Mouse (Mus musculus): ENCODE results near the gene Fam241a.

Gene Fam241a

GRCm38 (mm10) chr3:127875509-127875908 lies 20.6 kb downstream of the Fam241a start:
- DNase-seq (ENCODE audit: low read depth in 1 of 2, low spot score in 2 of 2): no peak

DNA sequence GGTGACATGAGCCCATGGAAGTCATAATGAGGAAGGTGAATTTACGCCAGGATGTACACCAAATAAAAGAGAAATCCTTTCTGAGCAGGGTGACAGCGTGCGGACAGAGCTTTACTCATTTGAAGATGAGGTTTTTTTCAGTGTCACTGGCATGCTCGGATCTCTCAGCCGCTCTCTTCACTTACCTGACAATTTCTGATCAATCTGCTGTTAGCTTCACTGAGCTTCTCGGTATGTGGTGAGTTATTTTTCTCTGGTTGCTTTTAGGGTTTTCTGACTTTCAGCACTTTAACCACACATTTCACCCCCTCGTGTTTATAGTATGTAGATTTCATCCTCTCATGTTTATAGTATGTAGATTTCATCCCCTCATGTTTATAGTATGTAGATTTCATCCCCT lies 21.1 kb downstream of the Fam241a start:
- DNase-seq (ENCODE audit: low read depth in 1 of 2, low spot score in 2 of 2): no peak

DNA sequence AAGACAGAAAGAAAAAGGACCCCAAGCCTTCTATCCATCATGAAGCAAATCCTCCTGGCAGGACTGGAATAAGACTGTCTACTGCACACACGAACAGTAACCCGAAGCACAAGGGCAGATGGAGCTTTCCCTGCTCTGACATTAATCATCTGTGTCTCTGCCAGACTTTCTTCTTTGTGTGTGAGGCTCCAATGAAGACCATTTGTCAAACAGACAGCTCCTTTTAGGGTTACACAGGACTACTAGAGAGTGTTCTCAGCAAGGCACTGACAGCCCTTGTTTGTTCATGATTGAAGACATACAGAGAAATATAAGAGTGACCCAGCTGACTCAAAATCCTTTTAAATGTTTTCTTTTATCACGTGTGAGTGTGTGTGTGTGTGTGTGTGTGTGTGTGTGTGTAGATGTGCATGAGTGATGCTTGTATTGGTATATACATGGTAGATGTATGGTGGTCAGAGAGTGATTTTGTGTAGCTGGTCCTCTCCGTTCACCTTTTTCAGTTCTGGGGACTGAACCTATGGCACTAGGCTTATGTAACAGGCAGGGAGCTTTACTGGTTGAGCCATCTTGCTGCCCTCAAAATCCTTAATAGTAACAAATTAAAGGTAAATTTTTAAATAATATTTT lies 21.8 kb downstream of the Fam241a start:
- no peak for DNase-seq (ENCODE audit: low read depth in 1 of 2, low spot score in 2 of 2)

GRCm38 (mm10) chr3:127871575-127871974 lies 24.5 kb downstream of the Fam241a start:
- no peak for DNase-seq (ENCODE audit: low read depth in 1 of 2, low spot score in 2 of 2)

GRCm38 (mm10) chr3:127868880-127869279 lies 27.2 kb downstream of the Fam241a start:
- no peak for DNase-seq (ENCODE audit: low read depth in 1 of 2, low spot score in 2 of 2)

DNA sequence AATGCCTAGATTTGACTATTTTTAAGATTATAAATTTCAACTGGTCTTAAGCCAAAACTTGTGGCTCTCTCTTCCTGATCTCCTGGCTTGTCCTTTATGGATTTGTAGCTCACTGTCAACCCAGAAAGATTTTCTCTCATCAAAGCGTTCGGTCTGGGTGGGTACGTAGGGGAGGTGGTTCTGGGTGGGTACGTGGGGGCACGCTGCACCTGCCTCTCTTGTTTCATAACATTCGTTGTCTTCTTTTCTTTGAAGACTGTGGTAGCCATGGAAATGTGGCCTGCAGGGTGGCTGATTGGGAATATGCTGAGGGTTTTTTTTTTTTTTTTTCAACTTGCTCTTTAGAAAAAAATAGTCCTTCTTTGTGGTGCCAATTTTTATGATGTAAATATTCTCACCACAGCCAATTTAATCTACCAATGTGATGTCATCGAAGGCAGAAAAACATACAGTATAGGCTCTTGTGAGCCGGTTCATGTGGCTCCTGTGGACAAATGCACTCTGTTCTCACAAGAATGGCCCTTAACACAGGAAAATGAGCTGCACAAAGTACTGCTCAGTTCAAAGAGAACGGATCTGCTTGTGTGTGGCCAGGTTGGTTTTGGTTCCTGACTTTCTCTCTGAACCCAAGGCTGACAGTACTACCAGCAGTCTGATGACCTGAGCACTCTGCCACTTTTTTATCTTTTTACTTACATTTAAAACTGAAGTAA lies 27.9 kb downstream of the Fam241a start:
- no peak for DNase-seq (ENCODE audit: low read depth in 1 of 2, low spot score in 2 of 2)

- DNase-seq (ENCODE audit: low read depth in 1 of 2, low spot score in 2 of 2): no peak
These were observed 31.9 kb downstream of the Fam241a start for GRCm38 (mm10) chr3:127864242-127864641.

GRCm38 (mm10) chr3:127863571-127863970 lies 32.6 kb downstream of the Fam241a start:
- no peak for DNase-seq (ENCODE audit: low read depth in 1 of 2, low spot score in 2 of 2)

GRCm38 (mm10) chr3:127862479-127862878 lies 33.6 kb downstream of the Fam241a start:
- no peak for DNase-seq (ENCODE audit: low read depth in 1 of 2, low spot score in 2 of 2)

GRCm38 (mm10) chr3:127861340-127861739 lies 34.8 kb downstream of the Fam241a start:
- DNase-seq (ENCODE audit: low read depth in 1 of 2, low spot score in 2 of 2): no peak

- peak in 1 of 2 experiments; percentile 28 for DNase-seq (ENCODE audit: low read depth in 1 of 2, low spot score in 2 of 2)
These were observed 42.5 kb downstream of the Fam241a start for GRCm38 (mm10) chr3:127853431-127854206.

- no peak for DNase-seq (ENCODE audit: low read depth in 1 of 2, low spot score in 2 of 2)
These were observed 43.4 kb downstream of the Fam241a start for GRCm38 (mm10) chr3:127852722-127853121.

GRCm38 (mm10) chr3:127850776-127851646 lies 45.1 kb downstream of the Fam241a start:
- DNase-seq (ENCODE audit: low read depth in 1 of 2, low spot score in 2 of 2): no peak

DNA sequence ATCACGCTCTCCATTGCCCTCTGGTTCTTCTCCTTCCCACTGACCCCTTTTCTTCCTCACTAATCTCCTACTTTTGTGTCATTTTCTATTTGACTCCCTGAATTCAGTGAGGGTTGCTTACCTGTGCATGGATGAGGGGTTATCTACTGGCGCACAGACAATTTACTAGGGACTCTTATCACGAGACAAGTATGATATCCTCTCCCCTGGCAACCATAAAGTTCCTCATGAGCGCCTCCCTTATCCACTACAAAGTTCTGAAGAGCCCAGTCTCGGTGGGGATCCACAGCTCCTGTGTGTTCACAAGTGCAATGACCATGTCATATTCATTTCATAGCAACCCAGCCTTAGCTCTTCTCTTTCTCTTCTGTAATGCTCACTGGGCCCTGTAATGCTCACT lies 46.2 kb downstream of the Fam241a start:
- DNase-seq (ENCODE audit: low read depth in 1 of 2, low spot score in 2 of 2): no peak

DNA sequence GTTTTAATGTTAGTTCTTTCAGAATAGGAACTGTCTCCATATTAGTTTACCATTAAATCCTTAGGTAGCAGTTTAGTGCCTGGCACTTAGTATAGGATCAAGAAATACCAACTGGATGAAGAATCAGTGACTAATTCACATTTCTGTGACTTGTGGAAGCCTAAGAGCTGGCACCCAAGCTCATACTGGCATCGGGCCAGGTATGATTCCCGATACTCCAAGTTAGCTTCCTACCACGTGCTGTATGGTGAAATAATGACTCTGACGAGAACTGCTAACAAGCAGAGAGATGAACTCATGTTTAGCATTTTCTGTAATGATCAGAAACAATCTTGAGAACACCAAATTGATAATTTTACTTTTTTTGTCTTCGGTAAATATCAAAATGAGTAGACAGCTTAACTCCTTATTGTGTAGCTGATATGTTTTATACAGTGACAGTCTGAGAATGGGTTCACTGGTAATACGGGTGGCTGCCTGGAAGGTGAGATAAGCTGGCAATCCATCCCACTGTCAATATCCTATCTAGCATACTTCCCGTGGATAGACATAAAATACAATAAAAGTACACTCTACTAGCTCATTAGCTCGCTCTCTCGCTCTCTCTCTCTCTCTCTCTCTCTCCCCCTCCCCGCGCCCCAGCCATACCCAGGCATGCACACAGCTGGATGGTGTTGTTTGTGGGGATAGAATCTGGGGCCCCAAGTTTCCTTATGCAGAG lies 47.9 kb downstream of the Fam241a start:
- no peak for DNase-seq (ENCODE audit: low read depth in 1 of 2, low spot score in 2 of 2)

GRCm38 (mm10) chr3:127843941-127844327 lies 52.2 kb downstream of the Fam241a start:
- no peak for DNase-seq (ENCODE audit: low read depth in 1 of 2, low spot score in 2 of 2)

- DNase-seq (ENCODE audit: low read depth in 1 of 2, low spot score in 2 of 2): no peak
These were observed 52.7 kb downstream of the Fam241a start for GRCm38 (mm10) chr3:127843324-127843940.

DNA sequence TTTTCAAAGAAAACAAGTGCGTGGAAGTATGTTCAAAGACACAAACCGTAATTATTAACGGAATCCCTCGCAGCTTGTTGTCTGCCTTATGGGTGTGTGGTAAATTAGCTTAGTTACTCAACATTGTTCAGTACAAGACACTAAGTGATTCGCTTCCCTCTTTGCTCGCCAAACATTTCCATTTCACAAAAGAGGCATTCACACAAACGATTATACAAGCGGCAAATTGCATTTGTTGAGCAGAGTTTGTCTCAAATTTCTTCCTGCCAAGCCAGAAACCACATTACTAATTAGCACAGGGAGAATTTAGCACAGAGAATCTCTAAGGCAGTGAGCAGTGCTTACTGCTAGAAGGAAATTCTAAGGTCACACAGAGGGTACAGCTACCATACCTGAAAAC lies 54.2 kb downstream of the Fam241a start:
- no peak for DNase-seq (ENCODE audit: low read depth in 1 of 2, low spot score in 2 of 2)

DNA sequence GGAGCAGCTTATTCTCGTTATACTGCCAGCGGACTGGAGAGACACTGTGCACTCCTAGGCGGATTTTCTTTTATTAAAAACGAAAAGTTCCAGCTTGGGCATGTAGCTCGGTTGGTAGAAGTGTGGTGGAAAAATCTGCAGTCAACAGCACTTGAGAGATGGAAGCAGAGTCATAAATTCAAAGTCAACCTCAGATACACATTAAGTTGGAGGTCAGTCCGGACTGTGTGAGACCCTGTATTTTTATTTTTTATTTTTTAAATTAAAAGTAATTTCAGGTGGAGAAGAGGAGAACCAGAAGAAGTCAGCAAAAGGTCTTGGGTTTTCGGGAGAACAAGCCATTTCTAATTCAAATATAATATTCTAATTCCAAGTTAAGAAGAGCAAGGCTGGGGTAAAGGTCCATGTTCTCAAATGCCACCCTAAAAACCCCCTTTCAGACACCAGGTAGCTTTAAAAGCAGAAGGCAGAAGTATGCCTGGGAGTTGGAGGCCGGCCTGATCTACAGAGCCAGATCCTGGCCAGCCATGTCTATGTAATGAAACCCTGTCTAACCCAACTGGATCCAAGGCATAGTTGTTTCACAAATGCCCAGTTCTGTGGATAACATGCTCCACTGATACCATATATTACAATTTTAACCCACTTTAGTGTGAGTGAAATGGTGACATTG lies 58.0 kb downstream of the Fam241a start:
- no peak for DNase-seq (ENCODE audit: low read depth in 1 of 2, low spot score in 2 of 2)

Measured in monocyte, adult 2 months (primary cell).